Mouse (Mus musculus) R1 (cell line): ENCODE measurements around the gene Thsd7a.

Source experiments
- DNase-seq: peaks from one replicate; pipeline ENCODE4 v3.0.0-alpha.2; 2018; ENCODE audit warnings: low read depth, low spot score

Thsd7a gene

DNA sequence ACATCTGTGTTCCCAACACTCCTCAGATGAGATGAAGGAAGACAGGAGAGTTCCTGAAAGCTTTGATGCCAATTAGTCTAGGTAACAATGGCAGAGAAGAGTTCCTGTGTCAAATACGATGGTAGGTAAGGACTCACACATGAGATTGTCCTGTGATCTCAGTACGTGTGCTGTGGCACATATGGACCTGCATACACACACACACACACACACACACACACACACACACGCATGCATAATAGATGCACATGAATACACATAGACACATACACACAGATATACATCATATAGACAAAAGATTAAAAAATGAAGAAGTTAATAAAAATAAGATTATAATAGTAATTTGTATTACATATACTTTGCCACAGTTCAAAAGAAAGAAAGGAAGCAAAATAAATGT is 56.0 kb downstream of the Thsd7a start:
- DNase-seq: no peak

DNA sequence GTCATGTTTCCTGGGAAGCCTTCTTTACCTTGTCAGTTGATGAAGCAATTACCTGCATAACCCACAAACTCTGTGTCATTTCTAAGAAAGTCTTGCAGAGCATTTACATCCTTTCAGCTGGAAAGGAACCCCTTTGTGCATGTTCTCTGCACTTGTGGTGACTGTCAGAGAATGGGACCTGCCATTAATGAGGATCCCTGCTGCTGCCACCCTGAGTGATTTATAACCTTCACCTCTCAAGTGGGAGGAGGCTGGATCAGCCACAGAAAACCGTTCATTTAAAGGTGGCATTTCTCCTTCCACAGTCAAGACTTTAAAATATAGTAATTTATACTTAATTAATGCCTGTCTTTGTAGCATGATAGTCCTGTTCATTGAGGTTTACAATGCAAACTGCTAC is 99.6 kb downstream of the Thsd7a start:
- DNase-seq: no peak

DNA sequence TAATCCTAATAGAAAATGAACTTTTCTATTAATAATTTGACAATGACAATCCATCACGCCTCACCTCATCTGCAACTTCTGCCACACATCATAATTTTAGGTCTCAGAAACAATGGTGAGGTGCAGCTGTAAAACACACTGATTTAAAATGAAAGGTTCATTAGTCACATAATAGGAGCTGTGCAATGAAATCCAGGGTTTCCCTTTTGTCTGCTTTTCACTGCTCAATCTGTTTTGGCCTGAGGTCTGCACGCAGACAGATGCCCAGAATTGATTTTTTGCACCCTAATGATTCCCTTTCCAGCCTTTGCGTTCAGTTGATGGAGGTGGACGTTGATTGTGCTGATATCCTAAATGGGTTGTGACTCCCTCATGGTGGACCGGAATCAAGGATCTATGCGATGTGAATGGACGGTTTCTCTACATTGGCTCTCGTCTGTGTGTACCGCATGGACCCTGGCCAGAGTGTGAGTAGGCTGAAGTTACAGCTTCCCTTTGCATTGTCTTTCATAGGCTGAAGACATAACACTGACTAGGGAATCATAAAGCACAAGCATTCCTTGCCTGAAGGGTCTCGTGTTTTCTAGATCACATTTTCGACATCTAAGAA is 120.5 kb downstream of the Thsd7a start:
- DNase-seq: no peak

- DNase-seq: no peak
These were observed 142.5 kb downstream of the Thsd7a start for GRCm38 (mm10) chr6:12606638-12607246.

DNA sequence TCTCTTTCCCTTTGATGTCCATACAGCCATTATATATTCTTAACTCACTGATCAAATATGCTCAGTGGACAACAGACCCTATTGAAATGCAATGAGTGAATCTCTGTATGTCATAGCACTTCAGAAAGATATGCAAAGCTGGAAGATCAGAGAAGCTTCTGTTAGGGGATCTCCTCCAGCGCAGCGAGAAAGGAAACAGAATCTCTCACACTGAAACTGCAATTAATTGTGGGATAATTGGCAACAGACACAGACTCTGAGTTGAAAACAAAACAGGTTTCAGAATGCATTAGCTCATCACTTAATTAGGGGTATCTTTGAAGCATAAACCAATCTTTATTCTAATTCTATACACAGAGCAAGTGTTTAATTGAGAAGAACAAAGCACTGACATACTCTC is 146.3 kb downstream of the Thsd7a start:
- DNase-seq: no peak

GRCm38 (mm10) chr6:12602161-12602560 is 147.0 kb downstream of the Thsd7a start:
- no peak for DNase-seq

DNA sequence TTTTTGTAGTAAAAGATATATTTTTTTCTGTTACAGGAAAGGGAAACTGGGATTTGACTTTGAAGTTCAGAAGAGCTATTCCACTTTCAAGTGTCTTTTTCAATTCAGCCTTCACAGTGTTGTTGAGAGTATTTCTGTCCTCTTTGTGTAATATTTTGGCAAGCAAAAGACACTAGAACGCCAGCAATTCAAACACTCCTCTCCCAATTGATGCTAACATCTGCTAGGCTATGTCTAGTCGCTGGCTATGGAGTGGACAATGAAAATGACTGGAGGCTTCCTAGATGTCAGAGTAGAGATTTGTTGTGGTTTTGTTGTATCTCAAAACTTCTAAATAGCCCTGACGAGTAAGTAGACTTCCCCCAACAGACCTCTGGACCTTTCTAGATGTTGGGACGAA is 164.8 kb downstream of the Thsd7a start:
- no peak for DNase-seq

DNA sequence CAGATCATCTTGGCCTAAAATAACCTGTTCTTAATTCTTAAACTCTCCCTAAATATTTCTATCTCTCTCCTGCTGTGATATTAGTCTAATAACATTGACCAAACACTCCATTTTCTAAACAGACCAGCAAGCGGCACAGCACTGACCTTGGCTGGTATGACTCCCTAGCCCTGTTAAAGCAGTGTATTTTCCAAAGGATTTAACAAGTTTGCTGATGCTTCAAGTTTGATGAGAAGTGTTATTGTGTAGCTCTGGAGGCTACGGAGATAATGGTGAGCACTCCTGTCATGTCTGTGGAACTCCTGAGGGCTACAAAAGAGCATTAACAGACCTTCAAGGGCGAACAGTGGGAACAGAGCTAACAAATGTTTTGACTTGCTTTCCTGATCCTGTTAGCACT is 168.1 kb downstream of the Thsd7a start:
- no peak for DNase-seq

DNA sequence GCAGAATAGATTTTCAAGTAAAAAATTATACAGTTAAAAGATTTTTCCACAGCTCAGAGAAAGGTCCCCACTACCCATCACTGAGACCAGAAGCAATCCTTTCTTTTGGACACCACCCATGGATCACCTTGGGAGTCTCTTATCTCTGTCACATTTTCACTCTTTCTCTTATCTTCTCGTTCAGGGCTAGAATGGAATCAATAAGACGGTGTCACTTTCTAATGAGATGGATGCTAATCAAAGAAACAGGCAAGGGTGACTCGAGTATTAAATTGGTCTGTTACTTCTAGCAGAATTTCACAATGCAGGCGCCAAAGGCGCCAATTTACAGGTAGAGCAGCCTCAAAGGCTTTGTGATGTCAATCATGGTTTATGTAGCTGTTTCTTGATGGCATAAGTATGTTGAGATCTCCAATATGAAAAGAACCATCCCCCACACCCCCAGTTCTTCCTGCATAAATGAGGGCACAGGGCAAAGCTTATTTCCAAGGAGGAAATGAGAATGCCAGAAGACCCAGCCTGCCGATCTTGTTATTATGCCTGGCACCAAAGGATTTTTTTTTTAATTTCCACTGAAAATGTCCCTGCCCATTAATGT is 173.5 kb downstream of the Thsd7a start:
- DNase-seq: no peak

GRCm38 (mm10) chr6:12572202-12572601 is 177.0 kb downstream of the Thsd7a start:
- no peak for DNase-seq

DNA sequence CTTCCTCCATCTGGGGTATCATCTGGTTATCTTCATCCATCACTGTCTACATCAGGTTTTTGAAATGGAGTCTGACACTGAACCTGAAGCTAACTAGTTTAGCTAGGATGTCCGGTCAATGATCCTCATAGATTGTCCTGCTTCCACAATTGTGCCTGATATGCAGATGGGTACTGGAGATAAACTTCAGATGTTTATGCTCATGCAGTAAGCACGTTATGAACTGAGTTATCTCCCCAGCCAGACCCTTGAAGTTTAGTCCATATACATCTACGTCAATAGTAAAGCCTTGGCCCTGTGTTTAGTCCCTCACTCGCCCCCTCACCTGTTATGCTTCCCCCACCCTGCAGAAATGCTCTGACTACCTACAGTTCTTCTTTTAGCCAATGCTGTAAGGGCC is 184.1 kb downstream of the Thsd7a start:
- no peak for DNase-seq

DNA sequence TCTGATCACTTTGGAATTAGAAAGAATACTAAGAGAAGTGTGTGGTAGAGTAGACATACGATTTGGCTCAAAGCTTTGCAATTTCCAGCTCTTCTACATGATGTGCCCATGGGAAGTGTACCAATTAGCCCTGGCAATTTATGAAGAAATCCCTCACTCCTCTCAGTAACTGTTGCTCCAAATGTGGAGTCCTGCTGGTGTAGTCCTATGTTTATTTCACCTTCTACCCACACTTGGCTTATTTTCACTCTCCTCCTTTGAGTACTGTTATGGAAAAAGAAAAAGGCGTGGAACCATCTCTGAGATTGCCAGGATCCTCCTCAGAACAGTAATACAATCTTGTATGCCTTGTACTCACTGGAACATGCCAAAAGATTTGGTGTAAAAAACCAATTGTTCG is 186.9 kb downstream of the Thsd7a start:
- no peak for DNase-seq

- no peak for DNase-seq
These were observed 188.7 kb downstream of the Thsd7a start for GRCm38 (mm10) chr6:12560500-12560899.

- peak; percentile 7 for DNase-seq
These were observed 193.8 kb downstream of the Thsd7a start for GRCm38 (mm10) chr6:12555114-12556099.

DNA sequence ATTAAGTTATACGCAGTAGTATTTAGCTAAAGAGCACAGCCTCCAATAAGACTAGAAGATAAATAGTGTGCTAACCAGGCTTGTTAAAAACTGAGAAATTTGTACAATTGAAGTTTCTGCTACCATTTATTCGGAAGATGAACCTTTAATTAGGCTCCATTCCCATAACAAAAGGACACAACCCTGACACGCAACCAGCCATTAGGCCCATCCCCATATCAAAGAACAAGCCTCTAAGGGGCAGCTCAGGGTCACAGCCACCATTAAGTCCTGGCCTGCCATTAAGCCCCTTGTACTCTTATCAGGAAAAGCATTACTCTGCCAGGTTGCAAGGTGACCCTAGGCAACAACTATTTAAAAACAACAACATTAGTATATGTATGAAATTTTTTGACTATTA is 198.0 kb downstream of the Thsd7a start:
- peak; percentile 42 for DNase-seq

GRCm38 (mm10) chr6:12550054-12550655 is 199.1 kb downstream of the Thsd7a start:
- DNase-seq: peak; percentile 48

DNA sequence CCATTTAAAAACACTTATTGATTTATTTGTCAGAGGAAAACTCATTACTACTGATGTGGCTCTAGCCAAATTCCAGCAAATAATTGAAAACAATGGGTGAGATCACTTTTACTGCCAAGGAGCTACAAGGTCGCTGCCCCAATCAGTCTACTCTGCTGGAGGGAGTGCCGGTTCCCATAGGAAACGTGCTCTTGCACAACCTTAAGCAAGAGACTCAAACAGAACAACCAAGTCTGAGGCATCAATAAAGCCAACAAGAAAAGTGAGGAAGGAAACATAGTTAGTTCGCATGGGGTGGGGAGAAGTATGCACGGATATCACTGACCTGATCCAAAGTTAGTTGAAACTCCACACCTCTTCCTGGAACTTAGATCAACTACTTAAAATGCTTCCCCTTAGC is 205.1 kb downstream of the Thsd7a start:
- no peak for DNase-seq

- no peak for DNase-seq
These were observed 206.7 kb downstream of the Thsd7a start for GRCm38 (mm10) chr6:12542496-12542895.

GRCm38 (mm10) chr6:12519121-12519520 is 230.1 kb downstream of the Thsd7a start:
- no peak for DNase-seq

- no peak for DNase-seq
These were observed 230.8 kb downstream of the Thsd7a start for GRCm38 (mm10) chr6:12518283-12518903.

DNA sequence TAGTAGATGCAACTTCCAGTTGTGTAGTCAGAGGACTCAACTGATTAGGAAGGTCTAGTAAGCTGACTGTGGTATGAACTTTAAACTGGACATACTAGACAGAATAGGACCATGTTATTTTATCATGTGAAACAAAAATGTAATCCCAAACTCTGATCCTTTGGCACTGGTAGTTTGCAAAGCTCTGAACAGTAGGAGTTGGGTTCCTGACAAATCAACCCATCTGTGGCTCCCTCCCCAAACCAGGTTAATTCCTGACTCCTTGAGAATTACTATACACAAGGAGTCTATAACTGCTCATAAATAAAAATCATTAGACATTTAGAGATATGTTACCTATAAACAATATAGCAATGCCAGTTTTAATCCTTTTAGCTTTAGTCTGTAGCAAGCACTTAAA is 231.5 kb downstream of the Thsd7a start:
- DNase-seq: no peak
